Mouse (Mus musculus) hindbrain, postnatal 0 days (tissue): ENCODE results near the gene Slc25a38. TPM values are rescaled to one million over a fixed set of nuclear protein-coding genes. Genes with fewer than 3 reads are reported as not detected.

Experiments used
- ATAC-seq: fragments of 200-750 bp; cut with Nextera tagmentation; 2 replicates; pipeline ENCODE4 v1.8.0; 2017; ENCODE audit warnings: mild to moderate bottlenecking, moderate TSS enrichment, moderate library complexity
- DNase-seq: peaks from one replicate; pipeline ENCODE4 v3.0.0-alpha.2; 2015; ENCODE audit warnings: low spot score
- H3K27ac ChIP-seq: fragments of 300-500 bp; sonication (generic); 2 replicates; pipeline ENCODE4 v1.5.1; 2014; ENCODE audit warnings: mild to moderate bottlenecking
- H3K27me3 ChIP-seq: fragments of 300-500 bp; sonication (generic); 2 replicates; pipeline ENCODE4 v1.6.1; 2014; ENCODE audit warnings: low read length, mixed read lengths; ENCODE audit not compliant: insufficient read depth
- H3K36me3 ChIP-seq: fragments of 300-500 bp; sonication (generic); 2 replicates; pipeline ENCODE4 v1.6.1; 2014; ENCODE audit warnings: low read length, mixed read lengths; ENCODE audit not compliant: insufficient read depth
- H3K4me1 ChIP-seq: fragments of 300-500 bp; sonication (generic); 2 replicates; pipeline ENCODE4 v1.6.1; 2014; ENCODE audit warnings: antibody characterized with exemption, low read length, mixed read lengths; ENCODE audit not compliant: insufficient read depth
- H3K4me2 ChIP-seq: fragments of 300-500 bp; sonication (generic); 2 replicates; pipeline ENCODE4 v1.6.1; 2014; ENCODE audit warnings: low read depth, mild to moderate bottlenecking, low read length, moderate library complexity, mixed read lengths
- H3K4me3 ChIP-seq: fragments of 300-500 bp; sonication (generic); 2 replicates; pipeline ENCODE4 v1.5.1; 2014; ENCODE audit warnings: low read length
- H3K9ac ChIP-seq: fragments of 300-500 bp; sonication (generic); replicated peaks from 2 replicates; pipeline ENCODE4 v1.6.1; 2014; ENCODE audit warnings: mild to moderate bottlenecking, low read length, moderate library complexity, mixed read lengths
- H3K9me3 ChIP-seq: fragments of 300-500 bp; sonication (generic); 2 replicates; pipeline ENCODE4 v1.6.1; 2016; ENCODE audit warnings: low read length, mixed read lengths
- CTCF ChIP-seq: IDR thresholded peaks from 2 replicates; pipeline ENCODE4 v1.5.1; 2016; ENCODE audit warnings: antibody characterized with exemption, control low read depth, low read depth
- WGBS: fragments of 180-500 bp; shearing (Covaris S2); extraction: QIAGEN DNeasy Blood & Tissue Kit; methylation state at CpG from one replicate; pipeline ENCODE4 v1.1.7; 2014; 5-methylcytosine and 5-hydroxymethylcytosine counted together
- polyA plus RNA-seq: library from polyadenylated mRNA; unstranded; fragments of >200 nt; fragmentation: Nextera tagmentation; extraction: Ambion mirVana; gene quantifications from 2 replicates; pipeline ENCODE4 v1.2.1, GENCODE M21; 2015
- total RNA-seq: library from RNA; depleted of rRNA; stranded (reverse); fragments of >200 nt; gene quantifications from 2 replicates; pipeline ENCODE4 v1.2.3, GENCODE M21; 2014; rRNA removed

Gene Slc25a38
- total RNA-seq (50.3 and 64.0 TPM in 2 replicates), polyA plus RNA-seq (37.1 and 39.8 TPM in 2 replicates)

DNA sequence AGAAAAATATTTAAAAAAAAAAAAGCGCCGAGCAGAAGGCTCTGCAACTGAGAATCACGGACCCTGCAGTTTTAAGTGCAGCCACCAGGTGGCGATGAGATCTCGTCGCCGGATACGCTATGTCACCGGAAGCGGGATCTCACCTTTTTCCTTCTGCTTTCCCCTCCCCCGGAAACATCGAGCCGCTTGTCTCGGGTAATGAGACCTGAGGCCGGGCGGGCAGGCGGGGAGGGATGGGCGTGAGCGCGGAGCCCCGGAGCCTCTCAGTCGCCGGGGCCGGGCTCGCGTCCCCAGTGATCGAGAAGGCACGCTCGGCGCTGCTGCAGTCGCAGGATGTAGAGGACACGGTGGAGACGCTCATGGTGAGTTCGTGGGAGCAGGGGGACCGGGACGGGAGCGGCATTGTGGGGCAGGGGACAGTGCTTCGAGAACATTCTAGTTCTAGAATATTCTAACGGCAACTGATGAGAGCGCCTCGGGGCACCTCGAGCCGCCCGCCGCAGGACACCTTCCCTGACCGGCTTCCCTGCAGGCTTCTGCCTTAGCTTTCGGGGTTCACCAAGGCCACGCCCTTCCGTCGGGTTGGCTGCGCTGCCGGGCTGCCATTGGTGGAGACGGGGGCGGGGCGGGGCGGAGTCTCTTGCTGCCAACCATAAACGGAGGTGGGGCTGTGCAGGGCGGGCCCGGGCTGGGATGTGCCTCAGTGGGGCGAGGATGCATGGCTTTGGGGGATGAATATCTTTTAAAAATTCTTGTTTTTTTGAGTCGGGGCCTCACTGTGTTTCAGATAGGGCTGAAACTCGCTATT, at the start of gene Slc25a38:
Slc25a38 (plus strand) TSS at position 164 of the 808 bp plus-strand sequence.
- peak within 1 kb of the TSS; percentile 90 for H3K4me3 ChIP-seq
- WGBS = under 1% methylated on average over 62 of the region's 62 CpGs
- peak; percentile 98 for ATAC-seq

GRCm38 (mm10) chr9:120064317-120064716, 45.9 kb upstream of the Slc25a38 start:
- no peak for ATAC-seq
- no peak for TF ChIP-seq CTCF
- no peak overlapping the region for H3K4me3 ChIP-seq
- H3K9ac ChIP-seq = no peak overlapping the region
- no peaks in the 10 kb centered on the region for H3K9me3 ChIP-seq
- WGBS = 75% methylated on average over 4 of the region's 4 CpGs
- no peaks in the 10 kb centered on the region for H3K4me1 ChIP-seq
- H3K4me2 ChIP-seq = no peak overlapping the region
- H3K27ac ChIP-seq = no peak overlapping the region
- H3K36me3 ChIP-seq = no peaks in the 10 kb centered on the region
- no peaks in the 10 kb centered on the region for H3K27me3 ChIP-seq
- no peak for DNase-seq

More for the DNA sequence above, at the start of gene Slc25a38:
- Histone ChIP-seq H3K9me3 (no peaks in the 10 kb centered on the region), H3K27me3 (no peaks in the 10 kb centered on the region), H3K27ac (peak within 1 kb of the TSS; percentile 97), H3K36me3 (no peaks in the 10 kb centered on the region), H3K4me2 (peak within 1 kb of the TSS; percentile 68), H3K4me1 (peaks cover 5% of the 10 kb centered on the region; the same call in 1 of the 2 replicates), H3K9ac (peak within 1 kb of the TSS; percentile 80)
- DNase-seq = peak; percentile 97
- TF ChIP-seq CTCF = peak; percentile 81

DNA sequence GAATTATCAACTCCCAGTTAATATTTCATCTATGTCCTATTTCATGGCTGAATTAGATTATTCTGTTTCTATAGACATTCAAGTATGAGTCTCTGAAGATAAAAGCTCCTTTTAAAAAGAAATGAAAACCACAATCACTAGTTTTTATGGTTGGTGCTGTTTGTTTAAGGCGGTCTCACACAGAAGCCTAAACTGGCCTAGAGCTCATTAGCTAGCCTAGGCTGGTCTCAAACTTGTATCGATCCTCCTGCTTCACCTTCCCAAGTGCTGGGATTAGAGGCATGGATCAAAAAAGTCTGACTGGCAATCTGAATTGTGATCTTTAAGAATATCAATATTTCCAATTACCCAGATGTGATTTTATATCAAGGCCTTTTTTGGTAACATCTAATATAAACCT, 42.6 kb upstream of the Slc25a38 start:
- WGBS = 90% methylated on average over 2 of the region's 2 CpGs
- Histone ChIP-seq H3K36me3 (no peaks in the 10 kb centered on the region), H3K27ac (no peak overlapping the region), H3K4me3 (no peak overlapping the region), H3K27me3 (no peaks in the 10 kb centered on the region), H3K9me3 (no peaks in the 10 kb centered on the region), H3K4me2 (no peak overlapping the region), H3K9ac (no peak overlapping the region), H3K4me1 (no peaks in the 10 kb centered on the region)
- no peak for TF ChIP-seq CTCF
- ATAC-seq = no peak
- DNase-seq = no peak

DNA sequence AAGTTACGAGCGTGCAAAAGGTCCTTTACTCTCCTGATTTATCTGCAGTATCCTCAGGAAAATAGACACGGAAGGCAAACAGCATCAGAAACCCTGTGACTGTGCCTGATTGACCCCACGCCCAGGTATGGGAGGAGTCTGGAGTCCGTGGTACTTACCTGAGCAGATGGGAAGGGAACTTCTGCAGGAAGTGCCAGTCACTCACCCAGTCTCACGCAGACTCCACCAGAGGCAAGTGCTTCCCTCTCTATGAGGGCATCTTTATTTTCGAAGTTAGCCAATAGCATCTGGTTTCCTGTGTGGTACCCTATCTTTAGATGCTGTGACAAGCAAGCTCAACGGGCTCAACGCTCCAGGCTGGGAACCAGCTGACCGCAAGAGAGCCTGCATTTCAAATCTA, 42.1 kb upstream of the Slc25a38 start:
- Histone ChIP-seq H3K9ac (no peak overlapping the region), H3K4me2 (no peak overlapping the region), H3K4me3 (no peak overlapping the region), H3K27me3 (no peaks in the 10 kb centered on the region), H3K27ac (no peak overlapping the region), H3K4me1 (no peaks in the 10 kb centered on the region), H3K36me3 (no peaks in the 10 kb centered on the region), H3K9me3 (no peaks in the 10 kb centered on the region)
- TF ChIP-seq CTCF = no peak
- WGBS = 71% methylated on average over 10 of the region's 10 CpGs
- no peak for ATAC-seq
- no peak for DNase-seq

- Histone ChIP-seq H3K9me3 (no peaks in the 10 kb centered on the region), H3K36me3 (no peaks in the 10 kb centered on the region), H3K27ac (no peak within 1 kb of the TSS), H3K9ac (no peak within 1 kb of the TSS), H3K4me2 (no peak within 1 kb of the TSS), H3K4me1 (no peaks in the 10 kb centered on the region), H3K4me3 (no peak within 1 kb of the TSS), H3K27me3 (no peaks in the 10 kb centered on the region)
- TF ChIP-seq CTCF = no peak
- ATAC-seq (no peak), DNase-seq (no peak)
- WGBS = 82% methylated on average over 11 of the region's 11 CpGs
Observed at GRCm38 (mm10) chr9:120069779-120070178, 40.4 kb upstream of the Slc25a38 start, which contains the start of gene Cx3cr1. Gene Cx3cr1 (minus strand): TSS chr9:120069879.

- no peak overlapping the region for H3K9ac ChIP-seq
- no peak for ATAC-seq
- H3K4me2 ChIP-seq = no peak overlapping the region
- H3K27ac ChIP-seq = no peak overlapping the region
- no peak for TF ChIP-seq CTCF
- WGBS = 78% methylated on average over 2 of the region's 2 CpGs
- DNase-seq = no peak
- no peaks in the 10 kb centered on the region for H3K4me1 ChIP-seq
- H3K9me3 ChIP-seq = no peaks in the 10 kb centered on the region
- no peaks in the 10 kb centered on the region for H3K36me3 ChIP-seq
- no peak overlapping the region for H3K4me3 ChIP-seq
- no peaks in the 10 kb centered on the region for H3K27me3 ChIP-seq
Observed at GRCm38 (mm10) chr9:120071251-120071650, 38.9 kb upstream of the Slc25a38 start.

DNA sequence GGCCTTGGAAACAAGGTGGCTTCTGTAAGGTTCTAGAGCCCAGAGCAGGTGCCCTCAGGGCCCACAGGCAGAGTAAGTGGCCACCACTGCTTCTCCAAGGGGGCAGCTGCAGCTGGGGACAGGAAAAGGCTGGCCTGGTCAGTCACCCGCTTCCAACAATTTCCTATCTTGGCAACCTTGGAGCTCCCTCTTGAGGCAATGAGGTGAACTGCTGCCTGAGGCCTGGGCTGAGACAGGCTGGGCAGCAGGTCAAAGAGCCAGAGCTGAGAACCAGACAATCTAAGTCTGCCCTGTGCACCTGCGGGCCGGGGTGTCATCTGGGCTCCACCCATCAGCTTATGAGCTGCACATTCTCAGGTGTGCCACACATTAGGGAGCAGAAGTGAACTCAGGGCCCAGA, 37.0 kb upstream of the Slc25a38 start:
- H3K9me3 ChIP-seq = no peaks in the 10 kb centered on the region
- TF ChIP-seq CTCF = peak; percentile 91
- no peak overlapping the region for H3K9ac ChIP-seq
- H3K27me3 ChIP-seq = no peaks in the 10 kb centered on the region
- peak; percentile 47 for ATAC-seq
- H3K4me3 ChIP-seq = no peak overlapping the region
- WGBS = 21% methylated on average over 3 of the region's 3 CpGs
- H3K4me1 ChIP-seq = no peaks in the 10 kb centered on the region
- H3K27ac ChIP-seq = no peak overlapping the region
- H3K36me3 ChIP-seq = no peaks in the 10 kb centered on the region
- DNase-seq = peak; percentile 74
- H3K4me2 ChIP-seq = no peak overlapping the region
